Mouse (Mus musculus): ENCODE results near the gene Myh2. TPM values are rescaled to one million over a fixed set of nuclear protein-coding genes. Genes with fewer than 3 reads are reported as not detected.

The Myh2 gene
- polyA plus RNA-seq, 1 experiment from 2014 or later, result not detected

- H3K27me3 ChIP-seq (ENCODE audit: low read depth, poor library complexity, severe bottlenecking), result no peaks in the 10 kb centered on the region
- no peak overlapping the region for H3K4me3 ChIP-seq
- H3K36me3 ChIP-seq, result no peaks in the 10 kb centered on the region
- whole genome bisulfite sequencing, result 88% methylated on average over 5 of the region's 5 CpGs
- H3K27ac ChIP-seq, result no peak overlapping the region
- H3K4me1 ChIP-seq, result no peaks in the 10 kb centered on the region
- H3K9me3 ChIP-seq (replicated peaks), result no peaks in the 10 kb centered on the region
- DNase-seq (ENCODE audit: low spot score), result no peak
Measured at GRCm38 (mm10) chr11:67229166-67229565, 58.3 kb downstream of the Myh2 start.

GRCm38 (mm10) chr11:67229946-67230345 lies 59.1 kb downstream of the Myh2 start:
- no peak overlapping the region for H3K4me3 ChIP-seq
- WGBS, result 91% methylated on average over 2 of the region's 2 CpGs
- no peaks in the 10 kb centered on the region for H3K36me3 ChIP-seq
- H3K4me1 ChIP-seq, result no peaks in the 10 kb centered on the region
- H3K9me3 ChIP-seq (replicated peaks), result no peaks in the 10 kb centered on the region
- DNase-seq (ENCODE audit: low spot score), result no peak
- H3K27me3 ChIP-seq (ENCODE audit: low read depth, poor library complexity, severe bottlenecking), result no peaks in the 10 kb centered on the region
- no peak overlapping the region for H3K27ac ChIP-seq

DNA sequence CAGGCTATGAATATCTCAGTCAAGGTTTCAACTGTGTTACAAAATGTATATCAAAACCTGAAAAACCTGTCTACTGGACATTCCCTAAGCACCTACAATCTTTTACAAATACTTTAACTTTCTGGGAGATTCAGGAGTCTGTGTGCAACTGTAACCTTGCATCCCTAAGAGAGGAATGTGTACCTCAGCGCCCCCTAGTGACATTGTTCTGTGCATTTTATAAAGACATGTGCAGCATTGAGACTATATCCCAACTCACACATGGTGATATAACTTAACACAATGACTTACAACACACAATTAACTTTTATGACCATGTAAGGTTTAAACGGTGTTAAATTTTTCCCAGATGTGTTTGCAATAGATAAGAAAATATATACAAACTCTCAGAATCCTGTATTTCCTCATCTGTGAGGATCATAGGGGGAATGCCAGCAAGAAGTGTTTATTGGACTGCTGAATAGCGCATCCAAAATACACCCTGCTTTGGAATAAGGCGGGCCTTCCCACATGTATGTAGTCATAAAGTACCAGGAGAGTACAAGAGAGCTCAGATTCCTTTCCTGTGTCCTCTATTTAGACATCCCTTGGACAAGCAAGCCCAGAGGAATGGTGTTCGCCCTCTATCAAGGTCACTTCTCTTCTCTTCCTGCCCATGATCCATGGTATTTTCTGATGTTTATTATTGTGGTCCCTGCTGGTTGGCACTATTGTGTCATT lies 65.0 kb downstream of the Myh2 start:
- no peaks in the 10 kb centered on the region for H3K9me3 ChIP-seq (replicated peaks)
- no peak overlapping the region for H3K4me3 ChIP-seq
- WGBS, result 59% methylated on average over 5 of the region's 5 CpGs
- H3K27me3 ChIP-seq (ENCODE audit: low read depth, poor library complexity, severe bottlenecking), result no peaks in the 10 kb centered on the region
- H3K4me1 ChIP-seq, result no peaks in the 10 kb centered on the region
- no peak for DNase-seq (ENCODE audit: low spot score)
- H3K27ac ChIP-seq, result no peak overlapping the region
- H3K36me3 ChIP-seq, result no peaks in the 10 kb centered on the region

DNA sequence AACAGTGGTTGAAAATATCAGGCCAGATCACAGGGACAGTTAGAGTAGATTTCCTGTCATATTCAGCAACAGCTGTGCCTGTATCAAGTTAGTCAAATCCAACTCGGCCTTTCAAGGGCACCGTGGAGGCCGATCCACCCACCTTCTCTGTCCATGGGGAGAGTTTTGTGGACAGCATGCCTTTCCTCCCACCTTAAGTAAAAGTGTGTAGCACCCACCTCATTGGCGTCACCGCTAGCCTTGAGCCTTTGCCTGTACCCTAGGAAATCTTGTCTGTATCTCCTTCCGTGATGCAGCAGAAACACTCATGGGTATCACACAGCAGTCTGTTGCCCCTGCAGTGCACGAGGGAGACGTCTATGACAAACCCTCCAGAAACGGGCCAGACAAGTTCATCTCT lies 66.0 kb downstream of the Myh2 start:
- H3K27ac ChIP-seq, result no peak overlapping the region
- 88% methylated on average over 9 of the region's 9 CpGs for WGBS
- no peaks in the 10 kb centered on the region for H3K27me3 ChIP-seq (ENCODE audit: low read depth, poor library complexity, severe bottlenecking)
- DNase-seq (ENCODE audit: low spot score), result no peak
- H3K4me1 ChIP-seq, result no peaks in the 10 kb centered on the region
- H3K9me3 ChIP-seq (replicated peaks), result no peaks in the 10 kb centered on the region
- H3K36me3 ChIP-seq, result no peaks in the 10 kb centered on the region
- H3K4me3 ChIP-seq, result no peak overlapping the region

GRCm38 (mm10) chr11:67237481-67238079 lies 66.8 kb downstream of the Myh2 start, which contains the start of gene Myh4:
Gene Myh4 (plus strand): TSS chr11:67238029.
- no peaks in the 10 kb centered on the region for H3K4me1 ChIP-seq
- H3K9me3 ChIP-seq (replicated peaks), result no peaks in the 10 kb centered on the region
- H3K27ac ChIP-seq, result no peak within 1 kb of the TSS
- 77% methylated on average over 5 of the region's 5 CpGs for WGBS
- H3K36me3 ChIP-seq, result no peaks in the 10 kb centered on the region
- no peaks in the 10 kb centered on the region for H3K27me3 ChIP-seq (ENCODE audit: low read depth, poor library complexity, severe bottlenecking)
- H3K4me3 ChIP-seq, result no peak within 1 kb of the TSS
- DNase-seq (ENCODE audit: low spot score), result no peak

GRCm38 (mm10) chr11:67241051-67241450 lies 70.2 kb downstream of the Myh2 start:
- DNase-seq (ENCODE audit: low spot score), result no peak
- Histone ChIP-seq H3K4me1 (no peaks in the 10 kb centered on the region), H3K4me3 (no peak overlapping the region), H3K9me3 (replicated peaks) (no peaks in the 10 kb centered on the region), H3K36me3 (no peaks in the 10 kb centered on the region), H3K27ac (no peak overlapping the region), H3K27me3 (ENCODE audit: low read depth, poor library complexity, severe bottlenecking) (no peaks in the 10 kb centered on the region)
- WGBS, result 87% methylated on average over 6 of the region's 6 CpGs

Other genes starting within 250 kb of the Myh2 start
- not detected in 2 replicates for gene Tmem238l, start 214.4 kb upstream of the Myh2 start, polyA plus RNA-seq (2016; fragmentation: Nextera tagmentation; extraction: Ambion mirVana)
- 1.1 and 2.0 TPM in 2 replicates for gene Tmem220, start 145.9 kb upstream of the Myh2 start, polyA plus RNA-seq (2016; fragmentation: Nextera tagmentation; extraction: Ambion mirVana)
- 31.3 and 34.0 TPM in 2 replicates for gene Adprm, start 118.4 kb upstream of the Myh2 start, polyA plus RNA-seq (2016; fragmentation: Nextera tagmentation; extraction: Ambion mirVana)
- 22.8 and 24.7 TPM in 2 replicates for gene Sco1, start 118.4 kb upstream of the Myh2 start, polyA plus RNA-seq (2016; fragmentation: Nextera tagmentation; extraction: Ambion mirVana)
- gene Myh3, start 92.7 kb upstream of the Myh2 start, polyA plus RNA-seq (2016; fragmentation: Nextera tagmentation; extraction: Ambion mirVana), result 0.24 and 0.78 TPM in 2 replicates
- 0.05 TPM in 1 of 2 replicates, not detected in the other for gene Myh1, start 29.0 kb downstream of the Myh2 start, polyA plus RNA-seq (2016; fragmentation: Nextera tagmentation; extraction: Ambion mirVana)
- gene Myh4, start 67.0 kb downstream of the Myh2 start, polyA plus RNA-seq (2016; fragmentation: Nextera tagmentation; extraction: Ambion mirVana), result not detected in 2 replicates
- 0.11 TPM in 1 of 2 replicates, not detected in the other for gene Myh8, start 106.1 kb downstream of the Myh2 start, polyA plus RNA-seq (2016; fragmentation: Nextera tagmentation; extraction: Ambion mirVana)
- gene Myh13, start 150.6 kb downstream of the Myh2 start, polyA plus RNA-seq (2016; fragmentation: Nextera tagmentation; extraction: Ambion mirVana), result not detected in 2 replicates

All from limb, embryonic 10.5 days (tissue).